Mouse (Mus musculus) limb, embryonic 14.5 days (tissue): ENCODE measurements around the gene Lnpep. TPM values are rescaled to one million over a fixed set of nuclear protein-coding genes. Genes with fewer than 3 reads are reported as not detected.

ENCODE experiments used
- ATAC-seq: fragments of 200-750 bp; cut with Nextera tagmentation; 2 replicates; pipeline ENCODE4 v1.8.0; 2017; ENCODE audit warnings: low read depth, moderate number of reproducible peaks, moderate TSS enrichment; ENCODE audit not compliant: low FRiP score
- DNase-seq: peaks from one replicate; pipeline ENCODE4 v3.0.0-alpha.2; 2015; ENCODE audit warnings: low spot score
- H3K27ac ChIP-seq: fragments of 300-500 bp; sonication (generic); replicated peaks from 2 replicates; pipeline ENCODE4 v1.5.1; 2014; ENCODE audit warnings: low read depth, mild to moderate bottlenecking, low read length, moderate library complexity, mixed read lengths
- H3K27me3 ChIP-seq: fragments of 300-500 bp; sonication (generic); 2 replicates; pipeline ENCODE4 v1.6.1; 2014; ENCODE audit warnings: low read length, mixed read lengths; ENCODE audit not compliant: control insufficient read depth, insufficient read depth
- H3K36me3 ChIP-seq: fragments of 300-500 bp; sonication (generic); 2 replicates; pipeline ENCODE4 v1.6.1; 2014; ENCODE audit warnings: mild to moderate bottlenecking, low read length, moderate library complexity, mixed read lengths; ENCODE audit not compliant: control insufficient read depth, insufficient read depth
- H3K4me1 ChIP-seq: fragments of 300-500 bp; sonication (generic); 2 replicates; pipeline ENCODE4 v1.6.1; 2014; ENCODE audit warnings: antibody characterized with exemption, low read length, mixed read lengths; ENCODE audit not compliant: control insufficient read depth, insufficient read depth
- H3K4me2 ChIP-seq: fragments of 300-500 bp; sonication (generic); replicated peaks from 2 replicates; pipeline ENCODE4 v1.6.1; 2014; ENCODE audit warnings: low read depth, mild to moderate bottlenecking, low read length, moderate library complexity; ENCODE audit not compliant: severe bottlenecking
- H3K4me3 ChIP-seq: fragments of 300-500 bp; sonication (generic); replicated peaks from 2 replicates; pipeline ENCODE4 v1.5.1; 2014; ENCODE audit warnings: low read length
- H3K9ac ChIP-seq: fragments of 300-500 bp; sonication (generic); 2 replicates; pipeline ENCODE4 v1.6.1; 2014; ENCODE audit warnings: mild to moderate bottlenecking, low read depth, low read length, moderate library complexity; ENCODE audit not compliant: severe bottlenecking
- H3K9me3 ChIP-seq: fragments of 300-500 bp; sonication (generic); 2 replicates; pipeline ENCODE4 v1.6.1; 2016; ENCODE audit warnings: low read length; ENCODE audit not compliant: control insufficient read depth
- POLR2A ChIP-seq: fragments of 200-500 bp; IDR thresholded peaks from 2 replicates; pipeline ENCODE4 v1.8.0; 2012; ENCODE audit warnings: inconsistent platforms, mild to moderate bottlenecking, moderate library complexity, borderline replicate concordance; ENCODE audit not compliant: insufficient read depth, insufficient read length; ENCODE audit errors: extremely low read depth
- WGBS: fragments of 180-500 bp; shearing (Covaris S2); extraction: QIAGEN DNeasy Blood & Tissue Kit; methylation state at CpG from one replicate; pipeline ENCODE4 v1.1.7; 2014; 5-methylcytosine and 5-hydroxymethylcytosine counted together
- polyA plus RNA-seq, 2 experiments: library from polyadenylated mRNA; depleted of rRNA in 1 of 2; stranded (reverse) in 1 of 2; unstranded in 1 of 2; fragments of >200 nt; fragmentation: Nextera tagmentation in 1 of 2; extraction: Ambion mirVana in 1 of 2; gene quantifications; 2 replicates each; pipeline versions ENCODE4 v1.2.1 to v1.2.3; 2012 to 2014

The Lnpep gene
- polyA plus RNA-seq, 2 experiments: 10.5 to 14.0 TPM

- peaks cover 19% of the 10 kb centered on the region for H3K4me1 ChIP-seq
- 39% methylated on average over 3 of the region's 3 CpGs for WGBS
- no peaks in the 10 kb centered on the region for H3K9me3 ChIP-seq
- H3K36me3 ChIP-seq: no peaks in the 10 kb centered on the region
- no peak for TF ChIP-seq POLR2A
- DNase-seq (peak; percentile 84), ATAC-seq (peak; percentile 83)
- H3K27ac ChIP-seq: no peak overlapping the region
- H3K4me3 ChIP-seq: no peak overlapping the region
- H3K9ac ChIP-seq: no peak overlapping the region
- H3K27me3 ChIP-seq: no peaks in the 10 kb centered on the region
- H3K4me2 ChIP-seq: no peak overlapping the region
These were observed 24.0 kb downstream of the Lnpep start for GRCm38 (mm10) chr17:17600804-17601252.

GRCm38 (mm10) chr17:17600001-17600400, 24.8 kb downstream of the Lnpep start:
- no peaks in the 10 kb centered on the region for H3K27me3 ChIP-seq
- TF ChIP-seq POLR2A: no peak
- H3K36me3 ChIP-seq: no peaks in the 10 kb centered on the region

GRCm38 (mm10) chr17:17598355-17598754, 26.5 kb downstream of the Lnpep start:
- Histone ChIP-seq H3K9ac (no peak overlapping the region), H3K9me3 (no peaks in the 10 kb centered on the region), H3K27me3 (no peaks in the 10 kb centered on the region), H3K4me1 (peaks cover 16% of the 10 kb centered on the region), H3K4me3 (no peak overlapping the region), H3K36me3 (no peaks in the 10 kb centered on the region), H3K4me2 (no peak overlapping the region), H3K27ac (no peak overlapping the region)
- ATAC-seq: no peak
- DNase-seq: no peak
- 85% methylated on average over 2 of the region's 2 CpGs for WGBS
- TF ChIP-seq POLR2A: no peak

More at GRCm38 (mm10) chr17:17600001-17600400, 24.8 kb downstream of the Lnpep start:
- 0 out of 2 replicates have a peak overlapping the region, but pooled peaks have one; percentile 26 for H3K27ac ChIP-seq
- 57% methylated on average over 1 of the region's 1 CpGs for WGBS
- no peak overlapping the region for H3K4me2 ChIP-seq
- no peaks in the 10 kb centered on the region for H3K9me3 ChIP-seq
- H3K9ac ChIP-seq: no peak overlapping the region
- H3K4me1 ChIP-seq: peaks cover 19% of the 10 kb centered on the region
- no peak for ATAC-seq
- H3K4me3 ChIP-seq: no peak overlapping the region
- DNase-seq: no peak

GRCm38 (mm10) chr17:17592926-17593325, 31.9 kb downstream of the Lnpep start:
- DNase-seq (no peak), ATAC-seq (no peak)
- WGBS: 90% methylated on average over 1 of the region's 1 CpGs
- no peaks in the 10 kb centered on the region for H3K36me3 ChIP-seq
- H3K27me3 ChIP-seq: no peaks in the 10 kb centered on the region
- H3K4me1 ChIP-seq: no peaks in the 10 kb centered on the region
- no peak for TF ChIP-seq POLR2A
- no peak overlapping the region for H3K27ac ChIP-seq
- H3K9ac ChIP-seq: no peak overlapping the region
- no peak overlapping the region for H3K4me2 ChIP-seq
- H3K9me3 ChIP-seq: no peaks in the 10 kb centered on the region
- H3K4me3 ChIP-seq: no peak overlapping the region

GRCm38 (mm10) chr17:17587333-17588047, 37.4 kb downstream of the Lnpep start:
- 83% methylated on average over 7 of the region's 7 CpGs for WGBS

More at GRCm38 (mm10) chr17:17587333-17588047, 37.4 kb downstream of the Lnpep start:
- ATAC-seq (no peak), DNase-seq (no peak)
- no peak for TF ChIP-seq POLR2A
- Histone ChIP-seq H3K4me2 (no peak overlapping the region), H3K4me3 (no peak overlapping the region), H3K36me3 (no peaks in the 10 kb centered on the region), H3K9ac (no peak overlapping the region), H3K27me3 (no peaks in the 10 kb centered on the region), H3K27ac (no peak overlapping the region), H3K4me1 (no peaks in the 10 kb centered on the region), H3K9me3 (no peaks in the 10 kb centered on the region)
